Mouse (Mus musculus) stomach, postnatal 0 days (tissue): ENCODE results near the gene Iqca. TPM values are rescaled to one million over a fixed set of nuclear protein-coding genes. Genes with fewer than 3 reads are reported as not detected.

Source experiments
- ATAC-seq: fragments of 200-750 bp; cut with Nextera tagmentation; 2 replicates; pipeline ENCODE4 v1.8.0; 2017; ENCODE audit not compliant: low FRiP score, low TSS enrichment
- DNase-seq: peaks from one replicate; pipeline ENCODE4 v3.0.0-alpha.2; 2016; ENCODE audit warnings: low spot score
- H3K27ac ChIP-seq: fragments of 300-500 bp; sonication (generic); replicated peaks from 2 replicates; pipeline ENCODE4 v1.5.1; 2014; ENCODE audit warnings: mild to moderate bottlenecking, control low read depth
- H3K27me3 ChIP-seq: fragments of 300-500 bp; sonication (generic); 2 replicates; pipeline ENCODE4 v1.6.1; 2014; ENCODE audit warnings: low read length; ENCODE audit not compliant: control insufficient read depth, insufficient read depth
- H3K36me3 ChIP-seq: fragments of 300-500 bp; sonication (generic); 2 replicates; pipeline ENCODE4 v1.6.1; 2014; ENCODE audit warnings: low read length, mixed read lengths; ENCODE audit not compliant: control insufficient read depth, insufficient read depth
- H3K4me1 ChIP-seq: fragments of 300-500 bp; sonication (generic); replicated peaks from 2 replicates; pipeline ENCODE4 v1.6.1; 2014; ENCODE audit warnings: antibody characterized with exemption; ENCODE audit not compliant: control insufficient read depth, insufficient read depth
- H3K4me2 ChIP-seq: fragments of 300-500 bp; sonication (generic); replicated peaks from 2 replicates; pipeline ENCODE4 v1.6.1; 2014; ENCODE audit warnings: low read depth, mild to moderate bottlenecking, control low read depth, moderate library complexity
- H3K4me3 ChIP-seq: fragments of 300-500 bp; sonication (generic); 2 replicates; pipeline ENCODE4 v1.5.1; 2014; ENCODE audit warnings: low read depth, low read length, control low read depth
- H3K9ac ChIP-seq: fragments of 300-500 bp; sonication (generic); 2 replicates; pipeline ENCODE4 v1.6.1; 2014; ENCODE audit warnings: mild to moderate bottlenecking, low read length, control low read depth, mixed read lengths
- H3K9me3 ChIP-seq: fragments of 300-500 bp; sonication (generic); 2 replicates; pipeline ENCODE4 v1.6.1; 2016; ENCODE audit warnings: low read length; ENCODE audit not compliant: control insufficient read depth
- CTCF ChIP-seq: IDR thresholded peaks from 2 replicates; pipeline ENCODE4 v1.5.1; 2016; ENCODE audit warnings: antibody characterized with exemption, low read depth, mild to moderate bottlenecking, moderate library complexity
- EP300 ChIP-seq: optimal IDR thresholded peaks from 2 replicates; pipeline ENCODE3; 2016; ENCODE audit warnings: antibody characterized with exemption
- WGBS: fragments of 180-500 bp; shearing (Covaris S2); extraction: QIAGEN DNeasy Blood & Tissue Kit; methylation state at CpG from one replicate; pipeline ENCODE4 v1.1.7; 2014; 5-methylcytosine and 5-hydroxymethylcytosine counted together
- polyA plus RNA-seq: library from polyadenylated mRNA; unstranded; fragments of >200 nt; fragmentation: Nextera tagmentation; extraction: Ambion mirVana; gene quantifications from 2 replicates; pipeline ENCODE4 v1.2.1, GENCODE M21; 2015

Gene Iqca
- 0.06 TPM in 1 of 2 replicates, not detected in the other for polyA plus RNA-seq

DNA sequence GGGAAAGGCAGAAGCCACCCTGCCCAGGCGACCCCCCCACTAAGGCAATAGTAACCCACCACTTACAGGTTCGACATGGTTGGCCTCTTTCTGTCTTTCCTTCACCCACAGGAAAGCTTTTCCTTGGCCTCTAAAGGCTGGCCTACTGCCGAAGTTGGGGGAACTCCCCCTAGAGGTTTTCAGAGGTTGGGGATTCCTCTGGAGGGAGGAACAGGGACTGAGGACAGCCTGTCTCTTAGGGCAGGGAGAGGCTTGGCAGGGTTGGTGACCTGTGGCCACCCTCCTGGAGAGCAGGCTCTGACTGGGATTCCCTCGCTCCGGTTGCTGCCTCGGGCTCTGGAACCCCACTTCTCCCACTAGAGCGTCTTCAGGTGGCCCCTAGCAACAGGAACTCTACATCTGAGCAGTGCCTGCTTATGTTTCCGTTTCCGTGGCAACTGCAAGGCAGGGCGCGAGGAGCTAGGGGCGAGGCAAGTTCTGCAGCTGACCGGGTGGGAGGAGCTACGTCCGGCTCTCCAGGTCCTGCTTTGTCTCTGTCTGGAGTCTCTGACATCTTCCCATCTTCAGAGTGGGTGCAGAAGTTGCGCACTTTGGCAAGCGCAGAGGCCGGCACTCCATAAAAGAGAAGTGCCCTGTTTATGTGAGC lies at the start of gene Iqca:
TSS of gene Iqca (minus strand) at position 303 of the 646 bp plus-strand sequence.
- Histone ChIP-seq H3K9ac (no peak within 1 kb of the TSS), H3K36me3 (no peaks in the 10 kb centered on the region), H3K27me3 (no peaks in the 10 kb centered on the region), H3K9me3 (no peaks in the 10 kb centered on the region), H3K4me3 (no peak within 1 kb of the TSS), H3K4me2 (peak within 1 kb of the TSS; percentile 39), H3K27ac (no peak within 1 kb of the TSS), H3K4me1 (peaks cover 4% of the 10 kb centered on the region; the same call in 1 of the 2 replicates)
- ATAC-seq, result peak; percentile 94
- peak; percentile 83 for DNase-seq
- 3% methylated on average over 18 of the region's 18 CpGs for WGBS
- no peak for TF ChIP-seq EP300
- TF ChIP-seq CTCF, result peak; percentile 43

DNA sequence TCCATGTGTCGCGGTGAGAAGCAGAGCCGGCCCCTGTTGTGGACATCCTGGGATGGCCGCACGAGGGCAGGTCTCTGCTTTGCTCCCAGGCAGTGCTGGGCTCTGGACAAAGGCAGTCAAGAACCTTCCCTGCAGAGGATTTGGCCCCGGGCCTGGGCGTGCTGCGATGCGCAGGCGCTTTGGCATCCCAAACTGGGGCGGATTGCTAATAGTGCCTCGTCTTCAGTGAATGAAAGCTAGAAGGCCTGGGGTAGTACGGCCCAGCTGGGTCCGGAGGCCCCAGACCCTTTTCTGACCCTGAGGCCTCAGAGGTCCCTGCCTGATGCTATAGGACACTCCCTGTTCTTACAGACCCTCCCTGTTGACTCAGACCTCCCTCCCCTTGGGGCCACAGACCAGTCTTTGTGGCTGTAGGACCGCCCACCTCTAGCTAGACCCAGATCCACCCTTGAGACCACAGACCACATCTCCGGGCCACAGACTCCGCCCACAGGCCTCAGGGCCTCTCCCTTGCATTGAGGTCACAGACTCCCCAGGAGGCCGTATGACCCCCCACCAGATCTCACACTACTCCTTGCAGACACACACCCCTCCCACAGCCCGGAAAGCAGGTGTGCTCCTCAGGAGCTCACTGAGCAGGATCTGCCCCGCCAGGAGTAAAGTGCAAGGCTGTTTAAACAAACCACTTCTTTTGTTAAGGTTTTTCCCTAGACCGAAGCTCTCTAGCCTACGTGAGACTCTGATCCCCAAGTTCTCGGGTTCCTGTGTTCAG lies 49.2 kb upstream of the Iqca start:
- peak overlapping the region; percentile 5; the same call in 1 of the 2 replicates for H3K9ac ChIP-seq
- H3K27ac ChIP-seq, result peak overlapping the region; percentile 87
- no peaks in the 10 kb centered on the region for H3K9me3 ChIP-seq
- no peaks in the 10 kb centered on the region for H3K36me3 ChIP-seq
- no peaks in the 10 kb centered on the region for H3K27me3 ChIP-seq
- peaks cover 2% of the 10 kb centered on the region; the same call in 1 of the 2 replicates for H3K4me1 ChIP-seq
- DNase-seq (peak; percentile 83), ATAC-seq (peak; percentile 76)
- peak overlapping the region; percentile 36 for H3K4me2 ChIP-seq
- no peak overlapping the region for H3K4me3 ChIP-seq
- 26% methylated on average over 23 of the region's 23 CpGs for WGBS
- no peak for TF ChIP-seq EP300
- TF ChIP-seq CTCF, result peak; percentile 61

DNA sequence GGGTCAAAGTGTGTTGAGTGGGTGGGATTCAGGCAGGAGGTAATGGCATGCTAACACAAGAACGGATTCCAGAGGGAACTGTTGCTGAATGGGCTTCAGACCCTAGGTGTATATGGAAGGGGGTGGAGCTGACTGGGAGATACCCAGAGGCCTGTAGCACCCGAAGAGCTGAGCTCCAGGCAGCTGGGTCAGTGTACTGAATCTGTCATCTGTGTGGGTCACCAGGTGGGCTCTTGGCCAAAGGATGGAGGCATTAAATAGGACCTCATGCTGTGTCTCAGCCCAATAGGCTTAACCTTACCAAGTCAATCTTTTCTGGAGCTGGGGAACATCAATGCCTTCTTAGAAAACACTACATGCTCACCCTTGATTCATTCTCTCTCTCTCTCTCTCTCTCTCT lies 48.5 kb upstream of the Iqca start:
- Histone ChIP-seq H3K4me1 (no peaks in the 10 kb centered on the region), H3K9ac (no peak overlapping the region), H3K4me3 (no peak overlapping the region), H3K36me3 (no peaks in the 10 kb centered on the region), H3K27me3 (no peaks in the 10 kb centered on the region), H3K4me2 (no peak overlapping the region), H3K27ac (no peak overlapping the region), H3K9me3 (no peaks in the 10 kb centered on the region)
- WGBS, result 51% methylated on average over 2 of the region's 2 CpGs
- TF ChIP-seq EP300 (no peak), CTCF (no peak)
- DNase-seq (no peak), ATAC-seq (no peak)

DNA sequence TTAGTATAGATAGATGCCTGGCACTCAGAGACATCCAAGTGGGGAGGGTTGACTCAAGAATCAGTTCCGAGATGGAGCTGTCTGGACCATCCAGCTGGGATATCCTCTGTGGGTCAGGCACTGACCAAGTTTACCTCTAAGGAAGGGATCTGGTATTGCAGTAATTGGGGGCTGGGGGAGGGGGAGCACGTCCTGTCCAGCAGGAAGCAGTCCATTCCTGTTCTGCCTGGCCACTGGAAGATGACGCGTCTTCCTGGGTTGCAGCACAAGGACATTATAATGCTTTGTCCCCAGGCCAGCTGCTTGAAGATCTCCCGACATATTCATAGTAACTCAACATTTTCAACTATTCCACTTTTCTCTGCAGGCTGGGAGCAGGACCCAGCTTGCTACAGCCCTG lies 48.0 kb upstream of the Iqca start:
- no peak for ATAC-seq
- H3K27me3 ChIP-seq, result no peaks in the 10 kb centered on the region
- H3K4me3 ChIP-seq, result no peak overlapping the region
- H3K27ac ChIP-seq, result no peak overlapping the region
- WGBS, result 73% methylated on average over 5 of the region's 5 CpGs
- no peak for DNase-seq
- no peaks in the 10 kb centered on the region for H3K36me3 ChIP-seq
- H3K9me3 ChIP-seq, result no peaks in the 10 kb centered on the region
- TF ChIP-seq EP300 (no peak), CTCF (no peak)
- no peak overlapping the region for H3K9ac ChIP-seq
- no peaks in the 10 kb centered on the region for H3K4me1 ChIP-seq
- no peak overlapping the region for H3K4me2 ChIP-seq

DNA sequence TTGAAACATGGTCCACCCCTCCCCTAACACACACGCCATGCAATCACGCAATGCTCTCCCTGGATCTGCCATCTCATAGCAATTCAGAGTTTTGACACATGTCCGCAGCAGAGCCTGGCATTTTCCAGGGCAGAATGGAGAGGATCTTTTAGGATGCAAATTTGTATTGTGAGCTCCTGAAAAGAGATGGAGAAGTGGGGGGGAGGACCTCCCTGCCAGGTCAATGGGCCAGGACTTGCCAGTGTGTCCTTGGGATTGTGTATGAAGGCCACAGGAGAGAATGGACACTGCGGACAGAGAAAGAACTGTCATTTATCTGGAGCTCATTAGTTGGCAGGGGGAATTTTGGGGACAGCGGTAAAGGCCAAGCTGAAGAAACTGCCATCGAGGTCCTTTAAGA lies 35.8 kb upstream of the Iqca start:
- ATAC-seq (no peak), DNase-seq (no peak)
- WGBS, result 91% methylated on average over 6 of the region's 6 CpGs
- Histone ChIP-seq H3K4me1 (no peaks in the 10 kb centered on the region), H3K36me3 (no peaks in the 10 kb centered on the region), H3K27ac (no peak overlapping the region), H3K9me3 (no peaks in the 10 kb centered on the region), H3K4me2 (no peak overlapping the region), H3K4me3 (no peak overlapping the region), H3K27me3 (no peaks in the 10 kb centered on the region), H3K9ac (no peak overlapping the region)
- TF ChIP-seq CTCF (no peak), EP300 (no peak)

DNA sequence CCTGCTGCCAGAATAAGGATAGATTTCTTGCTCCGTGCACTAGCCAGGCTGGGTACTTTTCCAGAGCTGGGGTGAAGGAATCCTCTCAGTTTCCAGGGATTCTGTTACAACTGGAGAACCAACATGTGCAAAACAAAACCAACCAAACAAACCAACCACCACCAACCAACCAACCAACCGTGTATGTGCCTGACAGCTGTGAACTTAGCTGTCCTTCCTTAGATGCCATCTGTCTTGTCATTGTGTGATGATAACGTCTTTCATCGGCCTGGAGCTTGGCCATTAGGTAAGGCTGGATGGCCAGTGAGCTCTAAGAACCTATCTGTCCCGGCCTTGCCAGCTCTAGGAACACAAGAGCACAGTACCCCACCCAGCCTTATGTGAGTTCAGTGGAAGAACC lies 33.7 kb upstream of the Iqca start:
- H3K27me3 ChIP-seq, result no peaks in the 10 kb centered on the region
- WGBS, result 90% methylated on average over 5 of the region's 5 CpGs
- ATAC-seq (no peak), DNase-seq (no peak)
- no peak overlapping the region for H3K9ac ChIP-seq
- no peaks in the 10 kb centered on the region for H3K36me3 ChIP-seq
- H3K4me1 ChIP-seq, result no peaks in the 10 kb centered on the region
- no peak for TF ChIP-seq EP300
- no peak for TF ChIP-seq CTCF
- H3K4me2 ChIP-seq, result no peak overlapping the region
- H3K9me3 ChIP-seq, result no peaks in the 10 kb centered on the region
- H3K27ac ChIP-seq, result no peak overlapping the region
- no peak overlapping the region for H3K4me3 ChIP-seq
